Mouse (Mus musculus) MEL (cell line): ENCODE measurements around the gene Stfa2l1. TPM values are rescaled to one million over a fixed set of nuclear protein-coding genes. Genes with fewer than 3 reads are reported as not detected.
"Not testable (repeated sequence)": the region's sequence is repeated elsewhere in the genome, so short reads cannot be mapped to it uniquely, and the experiment has no call there.

Source experiments
- DNase-seq: peaks from one replicate; pipeline ENCODE4 v3.0.0; 2011; ENCODE audit warnings: low read depth, low spot score
- H3K27ac ChIP-seq: 2 replicates; pipeline ENCODE4 v1.5.1; 2012; ENCODE audit warnings: low read depth, mild to moderate bottlenecking, control low read depth, low read length, moderate library complexity; ENCODE audit not compliant: control insufficient read depth
- H3K27me3 ChIP-seq, 2 experiments: fragments of 150-350 bp in 1 of 2; sonication (generic) in 1 of 2; 2 replicates each; pipeline ENCODE4 v1.6.1; 2012; ENCODE audit warnings: low read length in 2 of 2, mild to moderate bottlenecking in 2 of 2, improper control_type of control experiment in 1 of 2, moderate library complexity in 1 of 2; ENCODE audit not compliant: insufficient read depth in 2 of 2, control insufficient read depth in 1 of 2
- H3K36me3 ChIP-seq, 2 experiments: 2 replicates each; pipeline ENCODE4 v1.6.1; 2012 to 2014; ENCODE audit warnings: low read length in 2 of 2, improper control_type of control experiment in 1 of 2, inconsistent platforms in 1 of 2, mild to moderate bottlenecking in 1 of 2; ENCODE audit not compliant: insufficient read depth in 2 of 2, control insufficient read depth in 1 of 2
- H3K4me1 ChIP-seq, 2 experiments: fragments of 150-350 bp in 1 of 2; sonication (generic) in 1 of 2; 2 replicates each; pipeline ENCODE4 v1.6.1; 2012; ENCODE audit warnings: low read length in 2 of 2, improper control_type of control experiment in 1 of 2, mild to moderate bottlenecking in 1 of 2; ENCODE audit not compliant: insufficient read depth in 2 of 2, control insufficient read depth in 1 of 2
- H3K4me3 ChIP-seq, 2 experiments: fragments of 150-350 bp in 1 of 2; sonication (generic) in 1 of 2; 2 replicates each; pipeline ENCODE4 v1.5.1; 2012; ENCODE audit warnings: low read depth in 2 of 2, low read length in 2 of 2, mild to moderate bottlenecking in 2 of 2, moderate library complexity in 2 of 2, control low read depth in 1 of 2, improper control_type of control experiment in 1 of 2; ENCODE audit not compliant: control insufficient read depth in 1 of 2, insufficient read depth in 1 of 2
- H3K79me2 ChIP-seq: 2 replicates; pipeline ENCODE4 v1.6.1; 2012; ENCODE audit warnings: mild to moderate bottlenecking, low read length, moderate library complexity; ENCODE audit not compliant: control insufficient read depth, poor library complexity, insufficient read depth
- H3K9ac ChIP-seq: 2 replicates; pipeline ENCODE4 v1.6.1; 2012; ENCODE audit warnings: low read depth, mild to moderate bottlenecking, control low read depth, low read length, moderate library complexity; ENCODE audit not compliant: control insufficient read depth, poor library complexity, severe bottlenecking
- H3K9me3 ChIP-seq: fragments of 150-350 bp; sonication (generic); replicated peaks from 2 replicates; pipeline ENCODE4 v1.6.1; 2012; ENCODE audit warnings: mild to moderate bottlenecking, low read length, improper control_type of control experiment, moderate library complexity; ENCODE audit not compliant: insufficient read depth
- BHLHE40 ChIP-seq: IDR thresholded peaks from 2 replicates; pipeline ENCODE4 v1.6.1; 2012; ENCODE audit warnings: low read depth, mild to moderate bottlenecking, inconsistent platforms, low read length, improper control_type of control experiment, borderline replicate concordance
- CTCF ChIP-seq, 3 experiments: IDR thresholded peaks in 2 of 3; conservative IDR thresholded peaks in 1 of 3; 2 replicates each; pipeline ENCODE4 v1.5.1; 2011 to 2012; ENCODE audit warnings: low read length in 3 of 3, low read depth in 2 of 3, mild to moderate bottlenecking in 2 of 3, improper control_type of control experiment in 1 of 3, inconsistent platforms in 1 of 3, mixed read lengths in 1 of 3, moderate library complexity in 1 of 3; ENCODE audit not compliant: control insufficient read depth in 1 of 3, insufficient read depth in 1 of 3, poor library complexity in 1 of 3, severe bottlenecking in 1 of 3
- E2F4 ChIP-seq: IDR thresholded peaks from 2 replicates; pipeline ENCODE4 v1.6.1; 2011; ENCODE audit warnings: low read depth, low read length, improper control_type of control experiment, borderline replicate concordance
- EP300 ChIP-seq, 2 experiments: IDR thresholded peaks; 2 replicates each; pipeline ENCODE4 v1.6.1; 2011; ENCODE audit warnings: improper control_type of control experiment in 2 of 2, low read length in 2 of 2, low read depth in 1 of 2, mild to moderate bottlenecking in 1 of 2
- ETS1 ChIP-seq: IDR thresholded peaks from 2 replicates; pipeline ENCODE4 v1.6.1; 2012; ENCODE audit warnings: low read depth, mild to moderate bottlenecking, inconsistent platforms, low read length, improper control_type of control experiment, moderate library complexity
- HCFC1 ChIP-seq: IDR thresholded peaks from 2 replicates; pipeline ENCODE4 v1.6.1; 2012; ENCODE audit warnings: low read depth, mild to moderate bottlenecking, inconsistent platforms, low read length, improper control_type of control experiment, moderate library complexity
- MYB ChIP-seq: IDR thresholded peaks from 2 replicates; pipeline ENCODE4 v1.6.1; 2011; ENCODE audit warnings: mild to moderate bottlenecking, low read depth, low read length, improper control_type of control experiment
- MYC ChIP-seq: IDR thresholded peaks from 2 replicates; pipeline ENCODE4 v1.6.1; 2011; ENCODE audit warnings: low read depth, mild to moderate bottlenecking, low read length, improper control_type of control experiment, moderate library complexity
- NRF1 ChIP-seq: IDR thresholded peaks from 2 replicates; pipeline ENCODE4 v1.6.1; 2014; ENCODE audit warnings: low read depth, mild to moderate bottlenecking, inconsistent platforms, low read length, improper control_type of control experiment, moderate library complexity; ENCODE audit not compliant: poor library complexity, insufficient read depth, severe bottlenecking
- POLR2AphosphoS2 ChIP-seq: IDR thresholded peaks from 2 replicates; pipeline ENCODE4 v1.6.1; 2011; ENCODE audit warnings: low read length, improper control_type of control experiment
- POLR2AphosphoS5 ChIP-seq: IDR thresholded peaks from 2 replicates; pipeline ENCODE4 v1.6.1; 2012; ENCODE audit warnings: low read depth, borderline replicate concordance, mild to moderate bottlenecking, inconsistent platforms, low read length, moderate library complexity, mixed read lengths
- RAD21 ChIP-seq: IDR thresholded peaks from 2 replicates; pipeline ENCODE4 v1.6.1; 2011; ENCODE audit warnings: mild to moderate bottlenecking, low read depth, low read length, improper control_type of control experiment
- SIN3A ChIP-seq: IDR thresholded peaks from 2 replicates; pipeline ENCODE4 v1.6.1; 2012; ENCODE audit warnings: low read length, improper control_type of control experiment, inconsistent platforms
- SMC3 ChIP-seq: IDR thresholded peaks from 2 replicates; pipeline ENCODE4 v1.6.1; 2011; ENCODE audit warnings: low read depth, low read length, improper control_type of control experiment
- USF1 ChIP-seq: IDR thresholded peaks from 2 replicates; pipeline ENCODE4 v1.6.1; 2014; ENCODE audit warnings: low read depth, mild to moderate bottlenecking, inconsistent platforms, low read length, improper control_type of control experiment, moderate library complexity
- ZC3H11A ChIP-seq: IDR thresholded peaks from 2 replicates; pipeline ENCODE4 v1.6.1; 2012; ENCODE audit warnings: low read depth, mild to moderate bottlenecking, inconsistent platforms, low read length, improper control_type of control experiment
- ZMIZ1 ChIP-seq: IDR thresholded peaks from 2 replicates; pipeline ENCODE4 v1.6.1; 2012; ENCODE audit warnings: low read depth, mild to moderate bottlenecking, inconsistent platforms, low read length, improper control_type of control experiment, moderate library complexity
- ZNF384 ChIP-seq: IDR thresholded peaks from 2 replicates; pipeline ENCODE4 v1.6.1; 2012; ENCODE audit warnings: low read depth, mild to moderate bottlenecking, inconsistent platforms, low read length, improper control_type of control experiment
- polyA plus RNA-seq, 2 experiments: library from polyadenylated mRNA; stranded (reverse) in 1 of 2; unstranded in 1 of 2; fragments of >175 nt in 1 of 2; fragments of >200 nt in 1 of 2; gene quantifications; 2 replicates each; pipeline versions ENCODE4 v1.2.1 to v1.2.4; 2012; ENCODE audit warnings: low replicate concordance in 2 of 2, low read depth in 1 of 2; ENCODE audit not compliant: insufficient read length in 2 of 2, insufficient read depth in 1 of 2, missing spikeins in 1 of 2
- total RNA-seq: library from RNA; depleted of rRNA; stranded (reverse); fragments of 300-350 nt; gene quantifications from 2 replicates; pipeline ENCODE4 v1.2.3, GENCODE M21; 2012

The Stfa2l1 gene
- total and polyA plus RNA-seq, 3 experiments: not detected

GRCm38 (mm10) chr16:36199226-36199625 is 42.6 kb downstream of the Stfa2l1 start:
- Histone ChIP-seq H3K4me1 (no peaks in the 10 kb centered on the region), H3K79me2 (no peaks in the 10 kb centered on the region), H3K9ac (no peak overlapping the region), H3K27ac (no peak overlapping the region), H3K9me3 (no peaks in the 10 kb centered on the region), H3K4me3 (no peak overlapping the region), H3K27me3 (peaks cover 0 to 4% of the 10 kb centered on the region in 2 experiments; a peak in 1 of 4 replicates), H3K36me3 (no peaks in the 10 kb centered on the region)
- TF ChIP-seq ETS1 (no peak), HCFC1 (no peak), MYB (no peak), NRF1 (no peak), E2F4 (no peak), POLR2AphosphoS5 (no peak), POLR2AphosphoS2 (no peak), ZMIZ1 (no peak), BHLHE40 (no peak), SIN3A (no peak), SMC3 (no peak), USF1 (no peak), ZNF384 (no peak), RAD21 (no peak), MYC (no peak), EP300 (IDR thresholded peaks at IDR 0.05; ENCODE audit: low read depth in 1 of 2, low read length in 2 of 2) (no peak), CTCF (IDR thresholded peaks at IDR 0.05 in 2 of 3, conservative IDR thresholded peaks at IDR 0.05 in 1 of 3; ENCODE audit: control insufficient read depth in 1 of 3, insufficient read depth in 1 of 3, low read depth in 2 of 3, low read length in 3 of 3, poor library complexity in 1 of 3, severe bottlenecking in 1 of 3) (no peak)
- no peak for DNase-seq

DNA sequence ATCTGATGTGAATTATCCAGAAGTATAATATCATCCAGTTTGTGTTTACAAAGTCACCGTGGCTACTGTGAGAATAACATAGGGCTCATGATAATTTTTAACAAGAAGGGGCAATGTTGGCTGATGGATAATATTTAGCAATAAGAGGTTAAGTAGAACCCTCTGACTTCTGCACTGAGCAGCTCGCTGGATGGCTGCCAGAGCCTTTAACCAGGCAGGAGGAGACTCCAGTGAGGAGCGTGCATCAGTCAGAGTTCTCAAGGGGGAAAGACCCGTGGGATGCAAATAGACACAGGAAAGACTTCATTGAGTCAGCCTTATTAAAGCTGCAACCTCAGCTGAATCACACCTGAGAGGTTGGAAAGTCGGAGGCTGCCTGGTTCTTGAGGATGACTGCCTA is 47.2 kb downstream of the Stfa2l1 start:
- Histone ChIP-seq H3K79me2 (no peaks in the 10 kb centered on the region), H3K4me1 (no peaks in the 10 kb centered on the region), H3K4me3 (no peak overlapping the region), H3K36me3 (no peaks in the 10 kb centered on the region), H3K9ac (no peak overlapping the region), H3K27me3 (peaks cover 0 to 4% of the 10 kb centered on the region in 2 experiments; a peak in 1 of 4 replicates), H3K9me3 (no peaks in the 10 kb centered on the region), H3K27ac (no peak overlapping the region)
- no peak for DNase-seq
- TF ChIP-seq ZC3H11A: no peak

GRCm38 (mm10) chr16:36205684-36206083 is 49.1 kb downstream of the Stfa2l1 start:
- not testable (repeated sequence) for H3K9ac ChIP-seq, H3K27me3 ChIP-seq, H3K27ac ChIP-seq, H3K36me3 ChIP-seq, H3K79me2 ChIP-seq, H3K4me1 ChIP-seq, H3K9me3 ChIP-seq, DNase-seq, H3K4me3 ChIP-seq
